Mouse (Mus musculus): ENCODE measurements at regions not wholly inside any gene's neighbourhood (a gene's known extent, or its start where the extent isn't known, plus 50 kb on each side); places are given as distances from the start of the nearest gene placed in this dataset. TPM values are rescaled to one million over a fixed set of nuclear protein-coding genes. Genes with fewer than 3 reads are reported as not detected.
A peak's percentile ranks its signal among the peaks of the same experiment; 100 is the strongest.

- DNase-seq, result no peak
Measured at GRCm38 (mm10) chr13:10527251-10527650, 166.6 kb upstream of the Chrm3 start.

- no peak for DNase-seq
Measured at GRCm38 (mm10) chr13:10526470-10527207, 166.0 kb upstream of the Chrm3 start.

GRCm38 (mm10) chr13:10504211-10504610 is 143.6 kb upstream of the Chrm3 start:
- no peak for DNase-seq

GRCm38 (mm10) chr13:10455323-10455722 is 94.7 kb upstream of the Chrm3 start:
- DNase-seq, result no peak

DNA sequence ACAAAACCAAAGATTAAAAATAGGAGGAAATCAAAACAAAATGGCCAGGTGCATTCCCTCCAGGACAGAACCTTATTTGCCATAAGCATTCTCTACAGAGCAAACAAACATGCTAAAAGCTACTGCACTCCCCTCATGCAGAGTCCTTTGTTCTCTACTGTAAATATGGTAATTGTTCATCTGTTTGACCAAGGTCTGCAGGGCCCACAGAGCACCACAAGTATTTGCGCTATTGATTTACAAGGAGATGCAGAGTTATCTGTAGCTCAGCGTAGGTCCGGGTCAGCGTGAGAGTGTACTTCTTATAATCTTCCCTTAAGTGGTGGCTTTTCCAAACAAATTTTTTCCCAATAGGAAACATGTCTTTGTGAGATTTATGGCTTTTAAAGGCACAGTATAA is 94.0 kb upstream of the Chrm3 start:
- no peak for DNase-seq

GRCm38 (mm10) chr13:10451057-10451456 is 90.4 kb upstream of the Chrm3 start:
- DNase-seq, result peak in 1 of 2 experiments; percentile 14

- no peak for DNase-seq
Measured at GRCm38 (mm10) chr13:10449502-10449901, 88.9 kb upstream of the Chrm3 start.

GRCm38 (mm10) chr13:10447806-10448205 is 87.2 kb upstream of the Chrm3 start:
- DNase-seq, result no peak

- no peak for DNase-seq
Measured at GRCm38 (mm10) chr13:10445679-10446078, 85.0 kb upstream of the Chrm3 start.

Small RNAs in the stretch of these regions (microRNA-seq; reads per million reads assigned to microRNA genes)
- gene Gm23415, result not detected

Measured in adrenal gland, postnatal 36 days (tissue).